9 mouse cellular contexts compared by ENCODE assay signal in genomic region chr7:73771384-73772274, GRCm38 (mm10). TPM values are rescaled to one million over a fixed set of nuclear protein-coding genes. Genes with fewer than 3 reads are reported as not detected.
DNase-seq lines count a peak whose midpoint lies in the region; ATAC-seq and TF ChIP-seq lines count a peak whose summit lies in the region.
"Had no signal": no experiment of that assay in that cellular context is flagged by ENCODE, and none has a peak within 500 bp of the region (broad histone marks: within the 10 kb centered on the region; RNA-seq: fewer than 3 reads in every experiment).

No protein-coding gene starts in this region.

- no peaks in the 10 kb centered on the region for H3K27me3 ChIP-seq in embryonic facial prominence, embryonic 12.5 days
- no peaks in the 10 kb centered on the region for H3K27me3 ChIP-seq in hindbrain, postnatal 0 days (ENCODE audit: insufficient read depth, low read length)

- 0 out of 2 replicates have a peak overlapping the region, but pooled peaks have one; percentile 23 for H3K27ac ChIP-seq in embryonic facial prominence, embryonic 12.5 days
- H3K27ac ChIP-seq in hindbrain, postnatal 0 days, result no peak overlapping the region; the same call in 1 of the 2 replicates

- no peak overlapping the region for H3K4me2 ChIP-seq in embryonic facial prominence, embryonic 12.5 days (replicated peaks)
- H3K4me2 ChIP-seq in hindbrain, postnatal 0 days (ENCODE audit: low read depth, low read length), result peak overlapping the region; percentile 32; the same call in 1 of the 2 replicates

- ATAC-seq in embryonic facial prominence, embryonic 12.5 days (ENCODE audit: insufficient number of reproducible peaks, insufficient read depth, low FRiP score, low TSS enrichment), result no peak
- ATAC-seq in hindbrain, postnatal 0 days, result peak; percentile 53; the same call in 1 of the 2 replicates
- ATAC-seq in megakaryocyte progenitor cell, adult 5-6 weeks (replicated peaks; ENCODE audit: poor library complexity), result peak; percentile 79

- peak; percentile 52 for TF ChIP-seq CTCF in hindbrain, postnatal 0 days (IDR thresholded peaks at IDR 0.05; ENCODE audit: low read depth)

- peaks cover 9% of the 10 kb centered on the region; the same call in 1 of the 2 replicates for H3K36me3 ChIP-seq in embryonic facial prominence, embryonic 12.5 days
- H3K36me3 ChIP-seq in hindbrain, postnatal 0 days (ENCODE audit: insufficient read depth, low read length), result no peaks in the 10 kb centered on the region
- H3K36me3 ChIP-seq: G1E had no signal

- H3K4me3 ChIP-seq in embryonic facial prominence, embryonic 12.5 days, result no peak overlapping the region
- no peak overlapping the region for H3K4me3 ChIP-seq in hindbrain, postnatal 0 days (ENCODE audit: low read length)

- no peak overlapping the region for H3K9ac ChIP-seq in embryonic facial prominence, embryonic 12.5 days
- H3K9ac ChIP-seq in hindbrain, postnatal 0 days (replicated peaks; ENCODE audit: low read length), result no peak overlapping the region

- H3K4me1 ChIP-seq in embryonic facial prominence, embryonic 12.5 days, result peaks cover 13% of the 10 kb centered on the region; the same call in 1 of the 2 replicates
- no peaks in the 10 kb centered on the region for H3K4me1 ChIP-seq in hindbrain, postnatal 0 days (ENCODE audit: insufficient read depth, low read length)

- 41% methylated on average over 19 of the region's 19 CpGs for WGBS in embryonic facial prominence, embryonic 12.5 days
- 32% methylated on average over 19 of the region's 19 CpGs for WGBS in hindbrain, postnatal 0 days

- H3K9me3 ChIP-seq in embryonic facial prominence, embryonic 12.5 days, result no peaks in the 10 kb centered on the region
- H3K9me3 ChIP-seq in hindbrain, postnatal 0 days (ENCODE audit: low read length), result no peaks in the 10 kb centered on the region

- peak; percentile 16 for DNase-seq in embryo, embryonic 10 days (ENCODE audit: low spot score)
- no peak for DNase-seq in embryo, embryonic 10.5 days (ENCODE audit: low spot score)
- DNase-seq in CD4-positive helper T cell, adult 2 months (ENCODE audit: low read depth, low spot score), result peak; percentile 26
- DNase-seq in hindbrain, postnatal 0 days (ENCODE audit: low spot score), result peak; percentile 69
- DNase-seq in urinary bladder, postnatal 10 days (ENCODE audit: low spot score), result no peak
- DNase-seq in adrenal gland, postnatal 10 days, result no peak

RNA-seq across cellular contexts. Expression of gene Fam174b, which starts 31.5 kb away (rescaled TPM):
- 52.0 and 55.0 TPM in 2 replicates for polyA plus RNA-seq in embryonic facial prominence, embryonic 12.5 days (2016; fragmentation: Nextera tagmentation; extraction: Ambion mirVana)
- 26.1 and 38.4 TPM in 2 replicates for total RNA-seq in hindbrain, postnatal 0 days (2014; rRNA removed)
- 26.8 and 29.3 TPM in 2 replicates for polyA plus RNA-seq in hindbrain, postnatal 0 days (2015; fragmentation: Nextera tagmentation; extraction: Ambion mirVana)
- total RNA-seq in megakaryocyte progenitor cell, adult 5-6 weeks (2015), result 3.0 and 3.3 TPM in 2 replicates
- 6.0 and 6.7 TPM in 2 replicates for total RNA-seq in megakaryocyte progenitor cell, adult 5-6 weeks (2017)
- 10 to 100 TPM; 12.1 to 12.7 TPM for total RNA-seq in adrenal gland, postnatal 10 days (2021)

Comparison
In these comparisons a context has a peak if more than half of its experiments do, and no peak if none do; other contexts are left out.
1. DNase-seq: peak in embryo, embryonic 10 days (single experiment), CD4-positive helper T cell, adult 2 months (single experiment) and hindbrain, postnatal 0 days (single experiment); none in embryo, embryonic 10.5 days (single experiment), urinary bladder, postnatal 10 days (single experiment) and adrenal gland, postnatal 10 days (single experiment).